Mouse (Mus musculus) erythroblast, embryonic 14.5 days (primary cell): ENCODE results near the gene Pcyt2. TPM values are rescaled to one million over a fixed set of nuclear protein-coding genes. Genes with fewer than 3 reads are reported as not detected.

ENCODE experiments used
- H3K27me3 ChIP-seq: 2 replicates; pipeline ENCODE4 v1.6.1; 2012; ENCODE audit warnings: inconsistent platforms; ENCODE audit not compliant: control insufficient read depth
- H3K36me3 ChIP-seq: 2 replicates; pipeline ENCODE4 v1.6.1; 2012; ENCODE audit warnings: mild to moderate bottlenecking, inconsistent platforms; ENCODE audit not compliant: control insufficient read depth
- H3K4me1 ChIP-seq: 2 replicates; pipeline ENCODE4 v1.6.1; 2012; ENCODE audit warnings: inconsistent platforms; ENCODE audit not compliant: control insufficient read depth
- H3K4me3 ChIP-seq: replicated peaks from 2 replicates; pipeline ENCODE3; 2012; ENCODE audit warnings: moderate library complexity, mild to moderate bottlenecking, inconsistent platforms
- H3K9me3 ChIP-seq: 2 replicates; pipeline ENCODE4 v1.6.1; 2012; ENCODE audit warnings: low read length, inconsistent platforms, mixed read lengths; ENCODE audit not compliant: control insufficient read depth
- GATA1 ChIP-seq: IDR thresholded peaks from 2 replicates; pipeline ENCODE4 v1.6.1; 2012; ENCODE audit warnings: low read length, inconsistent platforms, mixed read lengths
- TAL1 ChIP-seq: IDR thresholded peaks from 3 replicates; pipeline ENCODE4 v1.6.1; 2012; ENCODE audit warnings: low read length, inconsistent platforms, mixed read lengths
- polyA plus RNA-seq: library from polyadenylated mRNA; stranded (reverse); fragments of >175 nt; gene quantifications from 2 replicates; pipeline ENCODE4 v1.2.3, GENCODE M21; 2012

Gene Pcyt2
- polyA plus RNA-seq, 1 experiment: 9.6 TPM

DNA sequence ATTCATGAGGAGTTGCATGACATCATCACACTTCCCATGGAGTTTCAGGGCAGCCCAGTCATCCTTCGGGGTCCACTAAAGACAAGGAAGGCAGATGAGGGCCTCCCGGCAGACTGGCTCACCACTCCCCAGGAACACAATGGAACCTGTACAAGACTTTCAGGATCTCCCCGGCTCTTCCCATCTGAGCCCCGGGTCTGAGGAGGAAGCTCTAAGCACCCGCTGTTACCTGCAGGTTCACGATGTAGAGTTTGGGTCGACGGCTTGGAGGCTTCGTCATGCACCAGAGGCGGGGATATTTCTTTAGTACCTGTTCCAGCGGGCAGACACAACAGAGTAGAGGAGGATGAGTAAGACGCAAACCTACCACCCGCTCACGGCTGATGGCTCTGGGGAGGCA lies 2.5 kb upstream of the Pcyt2 start:
- H3K36me3 ChIP-seq: peaks cover 81% of the 10 kb centered on the region
- no peak overlapping the region for H3K4me3 ChIP-seq
- TF ChIP-seq GATA1: no peak
- H3K9me3 ChIP-seq: no peaks in the 10 kb centered on the region
- peaks cover 73% of the 10 kb centered on the region for H3K4me1 ChIP-seq
- no peaks in the 10 kb centered on the region for H3K27me3 ChIP-seq

DNA sequence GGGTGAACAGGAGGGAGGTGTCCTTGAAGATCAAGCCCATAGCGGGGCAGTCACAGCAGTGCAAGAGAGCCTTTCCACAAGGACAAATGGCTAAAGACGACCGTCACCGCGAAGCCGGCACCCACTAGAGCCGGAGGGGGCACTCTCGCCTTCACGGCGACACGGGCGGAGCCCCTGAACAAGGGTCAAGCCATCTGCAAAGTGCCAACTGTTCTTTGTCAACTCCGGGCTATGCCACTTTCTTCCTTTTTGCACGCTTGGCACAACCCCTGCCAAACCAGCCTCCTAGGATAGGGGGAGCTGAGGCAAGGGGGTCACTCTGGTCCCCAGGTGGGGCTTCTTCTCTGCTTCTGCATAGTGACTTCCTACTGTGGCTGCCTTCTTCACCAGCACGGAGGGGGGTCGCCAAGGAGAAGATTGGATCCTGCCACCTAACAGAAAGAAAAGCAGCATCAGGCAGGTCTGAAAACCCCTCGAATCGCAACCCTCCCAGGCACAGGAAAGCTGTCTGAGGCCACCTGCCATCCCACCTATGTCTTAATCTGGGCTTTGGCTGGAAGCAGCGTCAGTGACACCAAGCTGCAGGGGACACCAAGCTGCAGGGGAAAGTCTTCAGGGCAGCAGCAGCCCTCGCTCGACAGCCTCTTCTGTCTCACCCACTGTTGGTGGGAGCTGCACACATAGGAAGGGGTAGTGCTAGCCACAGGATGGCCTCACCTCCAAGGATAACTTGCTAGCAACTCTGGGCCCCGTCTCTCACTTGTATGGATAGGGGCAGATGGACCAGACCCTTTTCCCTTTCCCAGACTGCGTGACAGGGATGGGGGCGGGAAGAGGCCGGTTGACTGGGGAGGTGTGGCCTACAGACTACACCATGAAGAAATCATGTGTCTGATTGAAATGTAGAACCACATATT lies 1.1 kb upstream of the Pcyt2 start:
- H3K4me1 ChIP-seq: peaks cover 64% of the 10 kb centered on the region
- TF ChIP-seq TAL1 (no peak), GATA1 (no peak)
- no peaks in the 10 kb centered on the region for H3K27me3 ChIP-seq
- H3K9me3 ChIP-seq: no peaks in the 10 kb centered on the region
- peaks cover 87% of the 10 kb centered on the region for H3K36me3 ChIP-seq
- peak overlapping the region; percentile 81 for H3K4me3 ChIP-seq

DNA sequence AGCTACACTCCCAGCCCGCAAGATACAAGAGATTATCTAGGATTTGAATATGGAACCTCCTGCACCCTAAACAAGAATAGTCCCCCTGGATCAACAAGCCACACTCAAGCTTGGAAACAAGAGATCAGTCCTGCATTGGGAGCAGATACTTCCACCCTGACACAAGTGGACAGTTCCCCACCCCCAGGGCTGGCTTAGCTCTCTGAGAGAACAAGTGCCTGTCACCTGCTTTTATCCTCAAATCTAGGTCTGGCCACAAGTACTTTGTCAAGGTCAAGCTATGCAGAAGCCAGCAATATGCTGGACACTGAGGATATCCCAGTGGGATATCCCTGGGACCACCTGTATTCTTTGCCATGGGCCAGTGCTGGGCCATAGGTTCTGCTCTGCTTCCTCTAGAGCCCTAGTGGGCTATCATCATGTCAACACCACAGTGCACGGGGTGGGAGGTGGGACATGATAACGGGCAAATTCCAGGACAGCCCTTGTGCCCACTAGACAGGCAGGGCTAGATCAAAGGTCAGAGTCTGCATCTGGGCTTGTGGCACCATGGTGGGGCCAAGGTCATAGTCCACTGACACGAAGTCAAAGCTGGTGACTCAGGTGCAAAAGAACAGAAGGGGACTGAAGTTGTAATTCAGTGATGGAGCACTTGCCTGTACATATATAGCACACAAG lies 980 bp downstream of the Pcyt2 start:
- TF ChIP-seq TAL1 (no peak), GATA1 (no peak)
- Histone ChIP-seq H3K4me1 (peaks cover 51% of the 10 kb centered on the region), H3K9me3 (no peaks in the 10 kb centered on the region), H3K36me3 (peaks cover 87% of the 10 kb centered on the region), H3K4me3 (peak overlapping the region; percentile 81), H3K27me3 (no peaks in the 10 kb centered on the region)

DNA sequence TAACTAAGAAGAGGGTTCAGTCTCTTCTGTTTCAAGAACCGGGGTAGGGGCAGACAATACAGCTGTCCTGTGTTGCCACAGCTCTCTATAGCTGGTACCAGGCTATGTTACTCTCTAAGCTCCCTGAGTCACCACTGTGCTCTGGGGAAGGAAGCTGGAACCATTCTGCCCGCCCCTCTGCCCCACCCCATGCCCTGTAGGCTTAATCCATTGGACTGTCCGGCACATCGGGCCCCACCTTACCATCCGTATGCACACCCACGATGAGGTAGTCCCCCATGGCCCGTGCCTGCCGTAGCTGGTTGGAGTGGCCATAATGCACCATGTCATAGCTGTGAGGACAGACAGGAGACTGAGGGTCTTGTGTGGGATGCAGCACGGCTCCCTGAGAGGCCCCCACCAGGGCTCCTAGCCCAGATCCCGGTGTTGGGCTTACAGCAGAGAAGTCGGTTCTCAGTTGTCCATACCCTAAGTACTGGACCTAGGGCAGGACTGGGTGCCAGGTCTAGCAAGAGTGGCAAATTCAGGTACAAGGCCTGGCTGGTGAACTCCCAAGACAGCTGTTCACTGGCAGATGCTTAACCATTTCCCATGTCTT lies 2.0 kb downstream of the Pcyt2 start:
- Histone ChIP-seq H3K4me3 (peak overlapping the region; percentile 3), H3K27me3 (no peaks in the 10 kb centered on the region), H3K9me3 (no peaks in the 10 kb centered on the region), H3K36me3 (peaks cover 87% of the 10 kb centered on the region), H3K4me1 (peaks cover 52% of the 10 kb centered on the region)
- TF ChIP-seq TAL1: no peak
- no peak for TF ChIP-seq GATA1

DNA sequence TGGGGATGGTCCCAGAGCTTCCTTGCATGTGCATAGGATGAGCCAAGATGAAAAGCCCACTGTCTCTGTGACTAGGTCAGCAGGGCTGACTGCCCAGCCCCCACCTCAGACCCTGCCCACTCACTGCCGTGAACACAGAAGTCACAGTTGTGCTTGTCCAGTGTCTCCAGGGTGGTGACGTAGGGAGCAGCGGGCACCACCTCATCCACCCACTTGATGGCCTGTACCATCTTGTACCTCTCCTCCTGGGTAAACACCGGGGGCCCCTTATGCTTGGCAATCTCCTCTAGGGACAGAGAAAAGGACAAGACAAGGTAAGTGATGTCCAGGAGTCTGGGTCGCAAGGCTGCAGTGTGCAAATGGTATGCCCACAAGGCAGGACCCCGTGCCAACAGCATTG lies 2.6 kb downstream of the Pcyt2 start:
- Histone ChIP-seq H3K4me3 (no peak overlapping the region), H3K4me1 (peaks cover 52% of the 10 kb centered on the region), H3K27me3 (no peaks in the 10 kb centered on the region), H3K36me3 (peaks cover 87% of the 10 kb centered on the region), H3K9me3 (no peaks in the 10 kb centered on the region)
- TF ChIP-seq TAL1: no peak
- no peak for TF ChIP-seq GATA1

DNA sequence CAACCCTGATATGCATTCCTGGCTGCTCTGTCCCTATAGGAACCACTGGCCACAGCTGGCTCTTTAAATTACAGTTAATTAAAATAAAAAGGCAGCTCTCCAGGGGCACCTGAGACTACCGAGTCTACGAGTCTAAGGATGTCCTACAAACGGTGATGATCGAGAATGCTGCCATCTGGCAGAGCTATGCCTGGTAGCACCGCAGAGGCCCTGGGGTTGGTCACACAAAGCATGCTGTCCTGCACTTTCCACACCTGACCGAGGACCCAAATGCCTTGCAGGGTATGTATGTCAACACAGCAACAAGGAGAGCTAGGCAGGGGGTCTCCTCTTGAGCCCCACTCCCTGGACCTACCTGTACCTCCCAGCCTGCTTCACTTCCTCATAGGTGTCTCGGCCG lies 3.8 kb downstream of the Pcyt2 start:
- Histone ChIP-seq H3K4me3 (no peak overlapping the region), H3K9me3 (no peaks in the 10 kb centered on the region), H3K4me1 (peaks cover 56% of the 10 kb centered on the region), H3K36me3 (peaks cover 84% of the 10 kb centered on the region), H3K27me3 (peaks cover 2% of the 10 kb centered on the region)
- TF ChIP-seq GATA1 (no peak), TAL1 (no peak)

DNA sequence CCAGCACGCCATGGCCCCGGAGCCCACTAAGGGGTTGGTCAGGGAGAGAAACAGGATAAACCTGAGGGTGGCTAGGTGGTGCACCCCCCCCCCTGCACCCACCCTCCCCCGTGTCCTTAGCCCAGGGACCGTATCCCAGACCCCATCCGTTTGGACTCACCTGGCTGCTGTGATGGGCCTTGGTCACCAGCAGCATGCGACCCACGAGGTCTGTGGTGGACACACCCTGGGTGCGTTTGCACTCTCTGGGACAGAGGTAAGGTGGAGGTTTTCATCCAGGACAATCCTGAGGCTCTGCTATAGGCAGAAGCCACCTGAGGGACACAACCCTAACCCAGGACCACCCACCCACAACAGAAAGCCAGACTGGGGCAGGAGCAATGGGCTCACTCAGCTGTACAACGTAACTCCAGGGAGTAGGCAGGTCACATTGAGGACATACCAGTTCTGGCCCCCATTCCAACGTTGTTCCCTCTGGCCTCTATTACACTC lies 4.2 kb downstream of the Pcyt2 start:
- Histone ChIP-seq H3K27me3 (peaks cover 7% of the 10 kb centered on the region), H3K9me3 (no peaks in the 10 kb centered on the region), H3K4me3 (no peak overlapping the region), H3K4me1 (peaks cover 56% of the 10 kb centered on the region), H3K36me3 (peaks cover 79% of the 10 kb centered on the region)
- TF ChIP-seq TAL1: no peak
- no peak for TF ChIP-seq GATA1

DNA sequence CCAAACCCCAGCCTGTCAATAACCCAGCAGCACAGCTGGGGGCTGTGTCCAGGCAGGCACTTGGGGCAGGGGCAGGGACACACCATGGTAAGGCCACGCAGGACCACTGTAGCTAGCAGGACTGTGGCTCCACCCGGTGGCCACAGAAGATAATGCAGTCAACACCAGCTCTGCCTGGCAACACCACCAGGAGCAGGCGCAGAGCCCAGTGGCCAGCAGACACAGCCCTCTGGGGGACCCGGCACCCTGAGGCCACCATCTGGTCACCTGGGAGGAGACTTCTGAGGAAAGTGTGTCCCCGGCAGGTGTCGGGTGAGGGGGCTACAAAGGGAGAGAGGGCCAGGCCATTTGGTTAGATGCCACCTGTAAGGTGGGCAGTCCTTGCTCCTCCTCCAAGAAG lies 5.0 kb downstream of the Pcyt2 start:
- H3K36me3 ChIP-seq: peaks cover 76% of the 10 kb centered on the region
- H3K27me3 ChIP-seq: peaks cover 14% of the 10 kb centered on the region
- no peaks in the 10 kb centered on the region for H3K9me3 ChIP-seq
- H3K4me3 ChIP-seq: no peak overlapping the region
- peaks cover 54% of the 10 kb centered on the region for H3K4me1 ChIP-seq
- TF ChIP-seq TAL1: no peak
- TF ChIP-seq GATA1: no peak
